ENCODE assay signal across 26 mouse cellular contexts in genomic region chr2:4645066-4645465, GRCm38 (mm10). TPM values are rescaled to one million over a fixed set of nuclear protein-coding genes. Genes with fewer than 3 reads are reported as not detected.
DNase-seq lines count a peak whose midpoint lies in the region; ATAC-seq and TF ChIP-seq lines count a peak whose summit lies in the region.
"Had no signal": no experiment of that assay in that cellular context is flagged by ENCODE, and none has a peak within 500 bp of the region (broad histone marks: within the 10 kb centered on the region; RNA-seq: fewer than 3 reads in every experiment).

No protein-coding gene starts in this region.

- peak; percentile 25; the same call in 1 of the 2 replicates for TF ChIP-seq CTCF in lung, postnatal 0 days (IDR thresholded peaks at IDR 0.05)
- TF ChIP-seq CTCF in ES-Bruce4 (IDR thresholded peaks at IDR 0.05; ENCODE audit: low read depth, low read length) = peak; percentile 38

- 80% methylated on average over 4 of the region's 4 CpGs for WGBS in lung, postnatal 0 days

- no peak for TF ChIP-seq POLR2A in ES-Bruce4 (IDR thresholded peaks at IDR 0.05; ENCODE audit: insufficient read depth, low read length)

- H3K4me2 ChIP-seq in lung, postnatal 0 days (replicated peaks; ENCODE audit: low read depth, low read length) = no peak overlapping the region
- H3K4me2 ChIP-seq: forebrain, embryonic 13.5 days; heart, embryonic 12.5 days; hindbrain, embryonic 15.5 days; limb, embryonic 15.5 days; neural tube, embryonic 13.5 days; stomach, embryonic 15.5 days had no signal

- no peak for ATAC-seq in lung, postnatal 0 days
- ATAC-seq: forebrain, embryonic 13.5 days; inflammation-experienced regulatory T-cells, adult 6 months had no signal

- no peaks in the 10 kb centered on the region for H3K27me3 ChIP-seq in lung, postnatal 0 days (replicated peaks; ENCODE audit: insufficient read depth, low read length)
- no peaks in the 10 kb centered on the region for H3K27me3 ChIP-seq in ES-Bruce4 (ENCODE audit: control insufficient read depth, insufficient read depth, low read length, poor library complexity, severe bottlenecking)
- H3K27me3 ChIP-seq: forebrain, embryonic 13.5 days; heart, embryonic 12.5 days; hindbrain, embryonic 15.5 days; limb, embryonic 15.5 days; neural tube, embryonic 13.5 days; stomach, embryonic 15.5 days had no signal

- intact Hi-C loops in heart, postnatal 36 days (cut with DNase I) = no loop called here

- peaks cover 16% of the 10 kb centered on the region; the same call in 1 of the 2 replicates for H3K36me3 ChIP-seq in lung, postnatal 0 days (ENCODE audit: insufficient read depth, low read length)
- H3K36me3 ChIP-seq in ES-Bruce4 (ENCODE audit: control insufficient read depth, insufficient read depth, low read length, poor library complexity, severe bottlenecking) = peaks cover 17% of the 10 kb centered on the region

- DNase-seq in heart, adult 11 months = peak; percentile 27
- DNase-seq in heart, postnatal 36 days = no peak
- DNase-seq in lung, postnatal 0 days (ENCODE audit: low spot score) = no peak
- no peak for DNase-seq in lung, postnatal 14 days
- DNase-seq in ZHBTc4 (ENCODE audit: low read depth, low spot score) = peak; percentile 42
- DNase-seq in cerebellum, adult 9-10 months = no peak
- no peak for DNase-seq in urinary bladder, postnatal 25 days (ENCODE audit: low spot score)
- DNase-seq: adrenal gland, adult 2 months; adrenal gland, postnatal 36 days; cerebellum, adult 18-20 months; cerebellum, postnatal 14 days; gastrocnemius, postnatal 36 days; heart, adult 2 months; kidney, adult 2 months; kidney, postnatal 10 days; right cerebral cortex, postnatal 14 days; thymus, postnatal 25 days had no signal

- H3K4me1 ChIP-seq in lung, postnatal 0 days (ENCODE audit: insufficient read depth, low read depth, low read length) = peaks cover 3% of the 10 kb centered on the region
- no peaks in the 10 kb centered on the region for H3K4me1 ChIP-seq in ES-Bruce4 (ENCODE audit: control insufficient read depth, insufficient read depth, low read length)
- H3K4me1 ChIP-seq: limb, embryonic 10.5 days had no signal

- no peak overlapping the region for H3K9ac ChIP-seq in lung, postnatal 0 days (replicated peaks; ENCODE audit: low read depth)
- H3K9ac ChIP-seq in ES-Bruce4 (ENCODE audit: low read depth, poor library complexity, severe bottlenecking) = no peak overlapping the region
- H3K9ac ChIP-seq: forebrain, embryonic 13.5 days; heart, embryonic 12.5 days; hindbrain, embryonic 15.5 days; limb, embryonic 15.5 days; neural tube, embryonic 13.5 days; stomach, embryonic 15.5 days had no signal

- no peak for TF ChIP-seq EP300 in lung, postnatal 0 days (IDR thresholded peaks at IDR 0.05)
- no peak for TF ChIP-seq EP300 in ES-Bruce4 (IDR thresholded peaks at IDR 0.05; ENCODE audit: insufficient read depth, low read depth, low read length)

- no peaks in the 10 kb centered on the region for H3K9me3 ChIP-seq in lung, postnatal 0 days (ENCODE audit: low read length)
- H3K9me3 ChIP-seq in ES-Bruce4 (replicated peaks; ENCODE audit: control insufficient read depth, insufficient read depth, low read length, poor library complexity, severe bottlenecking) = no peaks in the 10 kb centered on the region
- H3K9me3 ChIP-seq: forebrain, embryonic 13.5 days; heart, embryonic 12.5 days; hindbrain, embryonic 15.5 days; limb, embryonic 10.5 days; limb, embryonic 15.5 days; neural tube, embryonic 13.5 days; stomach, embryonic 15.5 days had no signal

- no peak overlapping the region for H3K27ac ChIP-seq in lung, postnatal 0 days (ENCODE audit: low read length)
- H3K27ac ChIP-seq in ES-Bruce4 (ENCODE audit: insufficient read depth, low read length) = no peak overlapping the region
- H3K27ac ChIP-seq: forebrain, embryonic 13.5 days; heart, adult 2 months; hindbrain, embryonic 15.5 days; limb, embryonic 10.5 days; limb, embryonic 15.5 days; neural tube, embryonic 13.5 days; stomach, embryonic 15.5 days had no signal

- no peak overlapping the region for H3K4me3 ChIP-seq in lung, postnatal 0 days (ENCODE audit: low read depth, low read length)
- no peak overlapping the region for H3K4me3 ChIP-seq in ES-Bruce4 (ENCODE audit: low read depth, low read length)
- H3K4me3 ChIP-seq: forebrain, embryonic 13.5 days; heart, adult 2 months; heart, embryonic 12.5 days; hindbrain, embryonic 15.5 days; limb, embryonic 10.5 days; limb, embryonic 15.5 days; neural tube, embryonic 13.5 days; stomach, embryonic 15.5 days had no signal

RNA-seq across cellular contexts. Expression of gene Prpf18, which starts 6.8 kb away (rescaled TPM):
- total RNA-seq in heart, postnatal 36 days (2021) = 10 to 100 TPM; 35.1 to 37.8 TPM
- polyA plus RNA-seq in lung, postnatal 0 days (2015; fragmentation: Nextera tagmentation; extraction: Ambion mirVana) = 39.2 and 46.5 TPM in 2 replicates
- polyA plus RNA-seq in ES-Bruce4 (2011; ENCODE audit: insufficient read depth, insufficient read length, low read depth, missing spikeins) = 48.1 and 52.1 TPM in 2 replicates

Comparison
In these comparisons a context has a peak if more than half of its experiments do, and no peak if none do; other contexts are left out.
1. DNase-seq: peak in heart, adult 11 months (single experiment) and ZHBTc4 (single experiment); none in heart, postnatal 36 days (0 of 2), lung, postnatal 0 days (single experiment), lung, postnatal 14 days (single experiment), cerebellum, adult 9-10 months (single experiment) and urinary bladder, postnatal 25 days (single experiment).